Mouse (Mus musculus): Measurements from ENCODE around the gene Pcbp2.
A peak's percentile ranks its signal among the peaks of the same experiment; 100 is the strongest.

The Pcbp2 gene

GRCm38 (mm10) chr15:102470183-102470604 lies at the start of gene Pcbp2:
TSS of gene Pcbp2 (plus strand) at chr15:102470539.
- DNase-seq = peak; percentile 97

GRCm38 (mm10) chr15:102420986-102421385 lies 49.4 kb upstream of the Pcbp2 start:
- no peak for DNase-seq

DNA sequence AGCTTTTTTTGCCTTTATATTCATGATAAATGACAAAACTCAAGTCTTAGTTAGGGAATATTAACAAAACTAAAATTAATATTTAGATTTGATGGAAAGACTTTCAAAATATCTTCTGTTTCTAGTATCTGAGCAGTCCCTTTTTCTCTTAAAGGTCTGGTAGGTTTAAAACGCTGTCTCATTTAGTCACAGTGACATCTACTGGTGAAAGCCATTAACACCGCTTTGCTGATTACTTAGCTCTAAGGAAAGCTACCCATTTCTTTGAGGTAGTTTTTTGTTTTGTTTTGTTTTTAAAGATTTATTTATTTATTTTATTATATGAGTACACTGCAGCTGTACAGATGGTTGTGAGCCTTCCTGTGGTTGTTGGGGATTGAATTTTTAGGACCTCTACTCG lies 48.9 kb upstream of the Pcbp2 start:
- DNase-seq = peak; percentile 67

DNA sequence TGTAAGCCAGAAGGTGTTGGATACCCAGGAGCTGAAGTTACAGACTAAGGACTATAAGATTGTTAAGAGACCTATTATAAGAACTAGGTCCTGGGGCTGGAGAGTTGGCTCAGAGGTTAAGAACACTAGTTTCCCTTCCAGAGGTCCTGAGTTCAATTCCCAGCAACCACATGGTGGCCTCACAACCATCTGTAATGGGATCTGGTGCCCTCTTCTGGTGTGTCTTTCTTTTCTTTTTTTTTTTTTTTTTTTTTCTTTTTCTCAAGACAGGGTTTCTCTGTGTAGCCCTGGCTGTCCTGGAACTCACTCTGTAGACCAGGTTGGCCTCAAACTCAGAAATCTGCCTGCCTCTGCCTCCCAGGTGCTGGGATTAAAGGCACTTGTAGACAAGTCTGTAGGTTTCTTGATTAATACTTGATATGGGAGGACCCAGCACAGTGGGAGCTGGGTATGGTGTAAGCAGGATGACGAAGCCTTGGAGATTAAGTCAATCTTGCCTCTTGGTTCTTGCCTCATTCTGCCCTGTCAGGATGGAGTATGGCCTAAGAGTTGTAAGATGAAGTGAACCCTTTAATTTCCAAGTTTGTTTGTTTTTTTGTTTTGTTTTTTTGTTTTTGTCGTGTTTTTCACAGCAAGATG lies 46.6 kb upstream of the Pcbp2 start:
- no peak for DNase-seq

GRCm38 (mm10) chr15:102424657-102425056 lies 45.7 kb upstream of the Pcbp2 start:
- DNase-seq = no peak

- DNase-seq = no peak
These were observed 43.4 kb upstream of the Pcbp2 start for GRCm38 (mm10) chr15:102426963-102427362.

- DNase-seq = no peak
These were observed 38.3 kb upstream of the Pcbp2 start for GRCm38 (mm10) chr15:102432046-102432445.

- no peak for DNase-seq
These were observed 37.2 kb upstream of the Pcbp2 start for GRCm38 (mm10) chr15:102433173-102433572.

DNA sequence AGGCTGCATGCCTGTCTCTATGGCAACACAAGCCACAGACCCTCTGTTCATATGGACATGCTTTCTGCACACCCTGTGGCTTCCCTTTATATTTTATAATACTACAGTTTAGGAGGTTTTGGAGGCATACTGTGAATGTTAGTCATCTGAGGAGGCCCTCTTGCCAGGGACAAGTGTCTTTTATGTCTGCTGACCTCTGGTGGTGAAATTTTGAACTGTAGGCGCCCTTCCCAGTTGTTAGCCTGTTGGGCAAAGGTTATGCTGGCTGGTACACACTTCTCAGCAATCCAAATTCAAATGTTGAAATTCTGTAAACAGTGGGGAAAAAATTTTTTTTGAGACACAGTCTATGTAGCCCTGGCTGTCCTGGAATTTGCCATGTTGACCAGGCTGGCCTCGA lies 27.8 kb upstream of the Pcbp2 start:
- peak; percentile 87 for DNase-seq

GRCm38 (mm10) chr15:102445146-102445545 lies 25.2 kb upstream of the Pcbp2 start, which contains the start of gene Amhr2:
TSS of gene Amhr2 (plus strand) at chr15:102445367.
- DNase-seq = no peak

DNA sequence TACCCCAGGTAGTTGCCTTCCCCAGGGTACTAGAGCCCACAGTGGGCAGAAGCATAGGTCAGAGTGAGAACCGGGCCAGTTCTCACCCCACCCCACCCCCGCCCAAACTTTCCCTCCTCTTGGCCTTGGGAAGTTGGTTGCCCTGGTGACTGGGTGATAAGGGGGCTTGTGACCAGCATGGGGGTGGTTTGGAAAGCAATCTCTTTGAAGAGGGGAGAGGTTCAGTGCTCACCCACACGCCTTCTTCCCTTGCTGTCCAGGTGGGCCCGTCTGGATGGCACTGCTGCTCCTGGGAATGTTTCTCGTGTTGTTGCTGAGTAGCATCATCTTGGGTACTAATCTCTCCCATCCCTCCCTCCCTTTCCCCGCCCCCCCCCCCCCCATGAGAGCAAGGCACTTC lies 23.9 kb upstream of the Pcbp2 start:
- no peak for DNase-seq

GRCm38 (mm10) chr15:102449366-102449765 lies 21.0 kb upstream of the Pcbp2 start:
- DNase-seq = no peak

GRCm38 (mm10) chr15:102450928-102451327 lies 19.4 kb upstream of the Pcbp2 start:
- DNase-seq = peak; percentile 29

DNA sequence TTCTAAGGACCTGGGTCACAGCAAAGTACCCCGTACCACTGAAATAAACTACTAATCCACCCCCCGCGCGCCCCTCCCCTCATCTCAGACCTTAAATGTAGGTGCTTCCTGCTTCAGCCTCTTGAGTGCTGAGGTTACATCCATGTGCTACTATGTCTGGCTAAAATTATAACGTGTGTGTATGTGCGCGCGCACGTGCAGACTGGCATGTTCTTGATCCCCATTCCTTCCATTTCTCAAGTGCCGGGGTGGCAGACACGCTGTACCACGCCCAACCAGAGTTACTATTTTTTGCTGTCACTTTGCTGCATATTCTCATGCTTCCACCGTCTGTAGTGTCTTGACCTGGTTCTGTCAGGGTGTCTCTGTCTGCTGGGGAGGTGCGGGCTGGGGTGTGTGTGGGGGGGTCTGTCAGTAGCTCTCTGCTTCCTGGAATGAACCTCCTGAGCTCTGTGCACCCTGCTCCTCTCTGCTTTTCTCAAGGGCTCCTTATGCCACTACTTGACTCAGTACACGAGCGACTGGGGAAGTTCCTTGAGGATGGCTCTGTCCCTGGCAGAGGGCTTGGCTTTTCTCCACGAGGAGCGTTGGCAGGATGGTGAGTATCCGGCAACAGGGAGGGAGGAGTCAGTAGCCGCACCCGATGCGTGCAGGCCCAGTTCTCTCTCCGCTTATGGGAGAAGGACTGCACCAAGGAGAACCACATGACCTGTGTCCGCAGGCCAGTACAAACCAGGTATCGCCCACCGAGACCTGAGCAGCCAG lies 18.5 kb upstream of the Pcbp2 start:
- no peak for DNase-seq

GRCm38 (mm10) chr15:102455993-102456392 lies 14.3 kb upstream of the Pcbp2 start:
- no peak for DNase-seq

- DNase-seq = no peak
These were observed 12.1 kb upstream of the Pcbp2 start for GRCm38 (mm10) chr15:102458050-102458736.

DNA sequence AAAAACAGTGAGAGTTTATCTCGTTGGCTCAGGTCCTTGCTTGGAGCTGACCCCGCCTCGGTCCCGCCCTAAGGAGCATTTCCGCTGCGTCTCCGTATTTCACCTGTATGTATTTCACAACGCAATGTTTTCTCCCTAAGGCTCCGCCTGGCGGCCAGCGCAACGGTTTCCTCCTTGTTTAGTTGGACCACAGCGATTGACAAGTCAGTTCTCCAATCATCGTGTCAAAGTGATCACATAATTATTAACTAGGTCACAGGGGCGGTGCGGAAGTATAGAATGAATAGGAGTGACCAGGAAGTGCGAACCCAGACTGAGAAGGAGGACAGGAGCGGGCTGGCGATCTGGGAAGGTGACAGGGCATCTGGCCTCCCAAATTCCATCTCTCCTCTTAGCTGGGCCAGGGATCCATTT lies 11.4 kb upstream of the Pcbp2 start, which contains the start of gene Prr13:
Prr13 (plus strand) TSS at position 125 of the 414 bp plus-strand sequence.
- DNase-seq = peak; percentile 96

GRCm38 (mm10) chr15:102459381-102459780 lies 11.0 kb upstream of the Pcbp2 start:
- no peak for DNase-seq

DNA sequence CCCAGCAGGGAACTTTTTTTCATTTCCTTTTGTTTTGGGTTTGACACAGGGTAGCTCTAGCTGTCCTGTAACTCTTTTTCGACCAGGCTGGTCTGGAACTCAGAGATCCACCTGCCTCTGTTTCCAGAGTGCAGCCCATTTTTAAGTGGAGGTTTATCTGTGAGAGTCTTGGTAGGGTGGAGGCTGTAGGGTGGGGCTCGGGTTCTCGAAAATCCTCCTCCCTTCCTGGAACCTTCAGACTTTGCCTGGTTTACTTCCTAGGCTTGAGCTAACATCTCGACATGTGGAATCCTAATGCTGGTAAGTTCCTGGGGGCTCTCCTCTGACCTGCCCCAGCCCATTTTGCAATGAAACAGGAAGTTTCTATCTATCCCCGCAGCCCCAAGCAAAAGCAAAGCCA lies 10.5 kb upstream of the Pcbp2 start:
- DNase-seq = no peak

GRCm38 (mm10) chr15:102460409-102460808 lies 9.9 kb upstream of the Pcbp2 start:
- no peak for DNase-seq

GRCm38 (mm10) chr15:102460971-102461370 lies 9.4 kb upstream of the Pcbp2 start:
- DNase-seq = no peak

GRCm38 (mm10) chr15:102461430-102462075 lies 8.8 kb upstream of the Pcbp2 start:
- DNase-seq = no peak

- peak; percentile 36 for DNase-seq
These were observed 6.7 kb upstream of the Pcbp2 start for GRCm38 (mm10) chr15:102463666-102464065.
